Mouse (Mus musculus): ENCODE measurements around the gene Tmigd3.
"Not testable (repeated sequence)": the region's sequence is repeated elsewhere in the genome, so short reads cannot be mapped to it uniquely, and the experiment has no call there.

Gene Tmigd3

GRCm38 (mm10) chr3:105901468-105901867 is 30.8 kb downstream of the Tmigd3 start:
- no peak for DNase-seq (ENCODE audit: low spot score in 2 of 2)

GRCm38 (mm10) chr3:105904213-105904612 is 33.5 kb downstream of the Tmigd3 start:
- DNase-seq (ENCODE audit: low spot score in 2 of 2) = no peak

- DNase-seq (ENCODE audit: low spot score in 2 of 2) = no peak
These were observed 34.0 kb downstream of the Tmigd3 start for GRCm38 (mm10) chr3:105904721-105905120.

- no peak for DNase-seq (ENCODE audit: low spot score in 2 of 2)
These were observed 37.4 kb downstream of the Tmigd3 start for GRCm38 (mm10) chr3:105907956-105908655.

- no peak for DNase-seq (ENCODE audit: low spot score in 2 of 2)
These were observed 38.3 kb downstream of the Tmigd3 start for GRCm38 (mm10) chr3:105908976-105909375.

GRCm38 (mm10) chr3:105910519-105911190 is 40.0 kb downstream of the Tmigd3 start:
- DNase-seq (ENCODE audit: low spot score in 2 of 2) = no peak

- no peak for DNase-seq (ENCODE audit: low spot score in 2 of 2)
These were observed 41.6 kb downstream of the Tmigd3 start for GRCm38 (mm10) chr3:105912097-105912880.

- DNase-seq (ENCODE audit: low spot score in 2 of 2) = no peak
These were observed 43.4 kb downstream of the Tmigd3 start for GRCm38 (mm10) chr3:105913839-105914681.

- DNase-seq (ENCODE audit: low spot score in 2 of 2) = no peak
These were observed 44.6 kb downstream of the Tmigd3 start for GRCm38 (mm10) chr3:105915281-105915680.

- DNase-seq (ENCODE audit: low spot score in 2 of 2) = not testable (repeated sequence)
These were observed 45.8 kb downstream of the Tmigd3 start for GRCm38 (mm10) chr3:105916455-105916854.

GRCm38 (mm10) chr3:105917656-105918354 is 47.1 kb downstream of the Tmigd3 start:
- DNase-seq (ENCODE audit: low spot score in 2 of 2) = no peak

- no peak for DNase-seq (ENCODE audit: low spot score in 2 of 2)
These were observed 47.6 kb downstream of the Tmigd3 start for GRCm38 (mm10) chr3:105918355-105918745.

GRCm38 (mm10) chr3:105920743-105921142 is 50.0 kb downstream of the Tmigd3 start:
- DNase-seq (ENCODE audit: low spot score in 2 of 2) = not testable (repeated sequence)

- DNase-seq (ENCODE audit: low spot score in 2 of 2) = no peak
These were observed 51.3 kb downstream of the Tmigd3 start for GRCm38 (mm10) chr3:105921959-105922358.

- DNase-seq (ENCODE audit: low spot score in 2 of 2) = no peak
These were observed 53.9 kb downstream of the Tmigd3 start for GRCm38 (mm10) chr3:105924616-105925015.

- no peak for DNase-seq (ENCODE audit: low spot score in 2 of 2)
These were observed 57.0 kb downstream of the Tmigd3 start for GRCm38 (mm10) chr3:105927561-105928194.

GRCm38 (mm10) chr3:105928195-105928569 is 57.5 kb downstream of the Tmigd3 start:
- DNase-seq (ENCODE audit: low spot score in 2 of 2) = no peak

GRCm38 (mm10) chr3:105928781-105929180 is 58.1 kb downstream of the Tmigd3 start:
- DNase-seq (ENCODE audit: low spot score in 2 of 2) = no peak

GRCm38 (mm10) chr3:105929821-105930220 is 59.1 kb downstream of the Tmigd3 start:
- no peak for DNase-seq (ENCODE audit: low spot score in 2 of 2)

GRCm38 (mm10) chr3:105931095-105931494 is 60.4 kb downstream of the Tmigd3 start:
- no peak for DNase-seq (ENCODE audit: low spot score in 2 of 2)

Data from right cerebral cortex, postnatal 36 days (tissue).